Mouse (Mus musculus): ENCODE results near the gene Anapc15. TPM values are rescaled to one million over a fixed set of nuclear protein-coding genes. Genes with fewer than 3 reads are reported as not detected.

The Anapc15 gene
- total RNA-seq, 2 experiments from 2014 or later, result 14.2 to 17.6 TPM

Small RNAs within 50 kb of the gene (microRNA-seq; reads per million reads assigned to microRNA genes)
- gene Gm22655 (ENCODE audit: borderline replicate concordance in 2 of 2), result 0 reads per million in 2 experiments

Other genes starting within 250 kb of the Anapc15 start
- gene Clpb, start 200.1 kb upstream of the Anapc15 start, total RNA-seq (2021), result 10 to 100 TPM; 49.2 to 50.8 TPM
- gene Phox2a, start 45.4 kb upstream of the Anapc15 start, total RNA-seq (2021), result not detected
- gene Inppl1, start 25.5 kb upstream of the Anapc15 start, total RNA-seq (2021), result 10 to 100 TPM; 79.7 to 88.0 TPM
- gene Folr2, start 6.5 kb upstream of the Anapc15 start, total RNA-seq (2021), result 1 to 10 TPM; 2.0 to 5.4 TPM
- gene Folr1, start 7.1 kb downstream of the Anapc15 start, total RNA-seq (2021), result under 1 TPM; 0.67 to 0.77 TPM
- gene Lamtor1, start 42.2 kb downstream of the Anapc15 start, total RNA-seq (2021), result 100 to 1,000 TPM in 1 of 2 experiments, 10 to 100 TPM in 1; 94.3 to 103 TPM
- gene Tomt, start 42.6 kb downstream of the Anapc15 start, total RNA-seq (2021), result not detected
- gene Lrrc51, start 70.2 kb downstream of the Anapc15 start, total RNA-seq (2021), result 1 to 10 TPM; 3.0 to 4.2 TPM
- gene Numa1, start 70.4 kb downstream of the Anapc15 start, total RNA-seq (2021), result 10 to 100 TPM; 43.8 to 46.7 TPM
- 1 to 10 TPM; 1.9 to 2.7 TPM for gene Il18bp, start 155.0 kb downstream of the Anapc15 start, total RNA-seq (2021)
- gene Rnf121, start 201.8 kb downstream of the Anapc15 start, total RNA-seq (2021), result 10 to 100 TPM; 22.4 to 24.2 TPM
- gene Xndc1, start 201.8 kb downstream of the Anapc15 start, total RNA-seq (2021), result 1 to 10 TPM; 4.5 to 5.1 TPM
- gene Xntrpc, start 202.0 kb downstream of the Anapc15 start, total RNA-seq (2021), result under 1 TPM in 1 of 2 experiments, not detected in 1; 0.80 TPM
- 1 to 10 TPM in 1 of 2 experiments, under 1 TPM in 1; 0.43 to 1.1 TPM for gene Trpc2, start 219.4 kb downstream of the Anapc15 start, total RNA-seq (2021)
- 100 to 1,000 TPM; 383 to 418 TPM for gene Art1, start 238.0 kb downstream of the Anapc15 start, total RNA-seq (2021)
- gene Art5, start 245.8 kb downstream of the Anapc15 start, total RNA-seq (2021), result 10 to 100 TPM; 10.2 to 10.3 TPM